Mouse (Mus musculus) kidney, embryonic 15.5 days (tissue): ENCODE data around the gene Gpr22. TPM values are rescaled to one million over a fixed set of nuclear protein-coding genes. Genes with fewer than 3 reads are reported as not detected.

Source experiments
- ATAC-seq: fragments of 200-750 bp; cut with Nextera tagmentation; replicated peaks from 2 replicates; pipeline ENCODE4 v1.8.0; 2017; ENCODE audit warnings: moderate TSS enrichment; ENCODE audit not compliant: low FRiP score
- H3K27ac ChIP-seq: fragments of 300-500 bp; sonication (generic); 2 replicates; pipeline ENCODE4 v1.5.1; 2015; ENCODE audit warnings: mild to moderate bottlenecking, inconsistent platforms
- H3K27me3 ChIP-seq: fragments of 300-500 bp; sonication (generic); 2 replicates; pipeline ENCODE4 v1.6.1; 2015; ENCODE audit warnings: inconsistent platforms
- H3K36me3 ChIP-seq: fragments of 300-500 bp; sonication (generic); 2 replicates; pipeline ENCODE4 v1.6.1; 2015; ENCODE audit warnings: inconsistent platforms
- H3K4me1 ChIP-seq: fragments of 300-500 bp; sonication (generic); 2 replicates; pipeline ENCODE4 v1.6.1; 2015; ENCODE audit warnings: inconsistent platforms
- H3K4me2 ChIP-seq: fragments of 300-500 bp; sonication (generic); 2 replicates; pipeline ENCODE4 v1.6.1; 2015; ENCODE audit warnings: moderate library complexity, mild to moderate bottlenecking, inconsistent platforms
- H3K4me3 ChIP-seq: fragments of 300-500 bp; sonication (generic); replicated peaks from 2 replicates; pipeline ENCODE4 v1.5.1; 2015; ENCODE audit warnings: mild to moderate bottlenecking, inconsistent platforms
- H3K9ac ChIP-seq: fragments of 300-500 bp; sonication (generic); 2 replicates; pipeline ENCODE4 v1.6.1; 2015; ENCODE audit warnings: mild to moderate bottlenecking, inconsistent platforms
- H3K9me3 ChIP-seq: fragments of 300-500 bp; sonication (generic); replicated peaks from 2 replicates; pipeline ENCODE4 v1.6.1; 2016; ENCODE audit warnings: inconsistent platforms
- WGBS: fragments of 180-500 bp; shearing (Covaris S2); methylation state at CpG from one replicate; pipeline ENCODE4 v1.1.7; 2015; ENCODE audit warnings: mixed read lengths; 5-methylcytosine and 5-hydroxymethylcytosine counted together
- polyA plus RNA-seq: library from polyadenylated mRNA; unstranded; fragments of >200 nt; fragmentation: Nextera tagmentation; extraction: Ambion mirVana; gene quantifications from 2 replicates; pipeline ENCODE4 v1.2.1, GENCODE M21; 2015

Gene Gpr22
- polyA plus RNA-seq, 1 experiment from 2014 or later, result 1.3 TPM

DNA sequence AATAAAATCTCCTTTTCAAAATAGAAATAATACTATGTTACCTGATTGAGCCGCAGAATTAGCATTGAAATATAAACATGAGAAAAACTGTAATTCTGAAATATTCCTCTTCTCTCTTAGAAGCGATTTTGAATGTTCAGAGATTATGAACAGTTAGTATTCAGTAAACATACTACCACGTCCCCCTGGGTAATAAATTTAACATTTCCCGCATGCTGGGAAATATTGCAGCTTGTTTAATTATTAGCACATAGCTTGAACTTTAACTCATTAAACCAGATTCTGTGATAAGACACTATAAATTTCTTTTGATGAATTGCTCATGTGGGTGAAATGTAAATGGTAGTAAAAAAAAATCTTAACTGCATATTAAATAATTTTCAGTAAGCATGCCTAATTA lies 1.0 kb downstream of the Gpr22 start:
- 57% methylated on average over 4 of the region's 4 CpGs for WGBS
- Histone ChIP-seq H3K4me1 (0 out of 2 replicates have a peak, but pooled peaks cover 4% of the 10 kb centered on the region), H3K9me3 (no peaks in the 10 kb centered on the region), H3K9ac (no peak overlapping the region), H3K27ac (no peak overlapping the region), H3K4me3 (no peak overlapping the region), H3K27me3 (no peaks in the 10 kb centered on the region), H3K36me3 (no peaks in the 10 kb centered on the region), H3K4me2 (no peak overlapping the region)
- no peak for ATAC-seq

DNA sequence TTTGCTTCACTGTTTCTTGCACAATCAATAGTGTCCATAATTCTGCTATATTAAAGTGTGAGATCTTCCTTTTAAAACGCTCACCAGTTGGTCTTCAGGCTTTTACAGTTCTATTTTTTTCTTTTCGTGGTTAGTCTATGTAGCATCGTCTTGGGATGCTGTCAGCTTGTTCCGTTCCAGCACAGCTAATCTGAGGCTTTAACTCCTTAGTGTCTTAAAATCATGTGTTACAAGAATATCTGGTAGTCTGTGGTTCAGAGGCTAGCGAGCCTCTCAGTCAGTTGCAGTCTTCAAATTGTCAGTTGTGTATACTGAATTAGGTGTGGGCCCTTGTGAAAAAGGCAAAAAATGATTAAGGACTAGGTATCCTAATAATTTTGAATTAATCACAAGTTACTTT lies 1.5 kb downstream of the Gpr22 start:
- H3K4me2 ChIP-seq, result no peak overlapping the region
- H3K9ac ChIP-seq, result no peak overlapping the region
- H3K27ac ChIP-seq, result no peak overlapping the region
- H3K4me3 ChIP-seq, result no peak overlapping the region
- WGBS, result 61% methylated on average over 5 of the region's 5 CpGs
- 0 out of 2 replicates have a peak, but pooled peaks cover 4% of the 10 kb centered on the region for H3K4me1 ChIP-seq
- no peaks in the 10 kb centered on the region for H3K9me3 ChIP-seq
- no peaks in the 10 kb centered on the region for H3K27me3 ChIP-seq
- ATAC-seq, result no peak
- H3K36me3 ChIP-seq, result no peaks in the 10 kb centered on the region

DNA sequence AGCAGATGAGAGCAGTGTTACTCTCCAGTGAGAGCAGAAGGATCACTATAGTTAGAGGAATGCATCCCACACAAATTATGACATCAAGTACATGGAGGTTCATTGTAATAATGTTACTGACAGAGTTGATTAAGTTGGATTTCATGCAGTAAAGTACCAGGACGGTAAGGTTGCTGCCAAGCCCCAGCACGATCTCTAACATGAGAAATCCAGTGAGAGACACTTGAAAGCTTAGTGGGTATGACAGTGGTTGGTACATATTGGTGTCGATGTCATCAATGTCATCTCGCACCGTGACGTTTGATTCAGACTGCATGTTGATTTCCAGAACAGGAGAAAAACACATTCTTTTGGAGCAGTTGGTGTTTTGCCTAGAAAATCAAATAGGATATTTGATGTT lies 4.1 kb downstream of the Gpr22 start:
- Histone ChIP-seq H3K4me2 (no peak overlapping the region), H3K9me3 (no peaks in the 10 kb centered on the region), H3K4me3 (no peak overlapping the region), H3K4me1 (0 out of 2 replicates have a peak, but pooled peaks cover 4% of the 10 kb centered on the region), H3K9ac (no peak overlapping the region), H3K27ac (no peak overlapping the region), H3K27me3 (no peaks in the 10 kb centered on the region), H3K36me3 (no peaks in the 10 kb centered on the region)
- ATAC-seq, result no peak
- WGBS, result 92% methylated on average over 6 of the region's 6 CpGs

DNA sequence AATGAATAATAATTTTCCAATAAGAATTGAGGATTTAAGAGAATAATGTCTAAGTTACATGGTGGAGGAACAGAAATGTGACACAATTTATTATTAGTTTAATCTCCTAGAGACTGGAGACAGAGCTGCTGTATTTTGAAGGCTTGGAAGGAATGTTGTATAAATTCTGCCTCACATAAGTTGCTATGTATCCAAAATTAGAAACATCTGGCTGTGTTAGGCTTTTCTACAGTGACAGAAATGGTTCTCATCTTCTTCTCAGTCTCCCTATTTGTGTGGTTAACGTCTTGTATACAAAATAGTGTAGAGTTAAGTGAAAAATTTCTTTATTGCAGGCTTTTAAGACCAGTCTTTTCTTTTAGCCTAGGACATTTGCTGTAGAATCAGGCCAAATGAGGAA lies 6.2 kb downstream of the Gpr22 start:
- Histone ChIP-seq H3K9me3 (no peaks in the 10 kb centered on the region), H3K4me3 (no peak overlapping the region), H3K4me1 (no peaks in the 10 kb centered on the region), H3K9ac (no peak overlapping the region), H3K27ac (no peak overlapping the region), H3K36me3 (no peaks in the 10 kb centered on the region), H3K4me2 (no peak overlapping the region), H3K27me3 (no peaks in the 10 kb centered on the region)
- WGBS, result 74% methylated on average over 1 of the region's 1 CpGs
- no peak for ATAC-seq

DNA sequence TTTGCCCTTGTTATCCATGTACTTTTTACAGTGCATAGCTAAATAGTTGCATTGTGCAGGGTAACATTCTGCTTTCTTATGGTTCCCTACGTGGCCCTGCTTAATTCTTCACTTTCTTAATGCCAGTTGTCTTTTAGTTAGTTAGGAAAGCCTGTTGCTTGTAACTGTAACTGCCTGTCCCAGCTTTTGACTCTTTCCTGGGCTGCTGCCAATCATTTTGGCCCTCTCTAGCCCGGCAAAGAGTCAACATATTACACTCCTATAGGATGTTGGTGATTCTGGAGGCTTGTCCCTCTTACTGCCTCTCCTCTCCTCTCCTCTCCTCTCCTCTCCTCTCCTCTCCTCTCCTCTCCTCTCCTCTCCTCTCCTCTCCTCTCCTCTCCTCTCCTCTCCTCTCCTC lies 7.6 kb downstream of the Gpr22 start:
- ATAC-seq, result no peak
- H3K4me1 ChIP-seq, result no peaks in the 10 kb centered on the region
- no peak overlapping the region for H3K4me3 ChIP-seq
- no peaks in the 10 kb centered on the region for H3K9me3 ChIP-seq
- no peak overlapping the region for H3K27ac ChIP-seq
- no peaks in the 10 kb centered on the region for H3K36me3 ChIP-seq
- 70% methylated on average over 2 of the region's 2 CpGs for WGBS
- no peaks in the 10 kb centered on the region for H3K27me3 ChIP-seq
- no peak overlapping the region for H3K9ac ChIP-seq
- no peak overlapping the region for H3K4me2 ChIP-seq

DNA sequence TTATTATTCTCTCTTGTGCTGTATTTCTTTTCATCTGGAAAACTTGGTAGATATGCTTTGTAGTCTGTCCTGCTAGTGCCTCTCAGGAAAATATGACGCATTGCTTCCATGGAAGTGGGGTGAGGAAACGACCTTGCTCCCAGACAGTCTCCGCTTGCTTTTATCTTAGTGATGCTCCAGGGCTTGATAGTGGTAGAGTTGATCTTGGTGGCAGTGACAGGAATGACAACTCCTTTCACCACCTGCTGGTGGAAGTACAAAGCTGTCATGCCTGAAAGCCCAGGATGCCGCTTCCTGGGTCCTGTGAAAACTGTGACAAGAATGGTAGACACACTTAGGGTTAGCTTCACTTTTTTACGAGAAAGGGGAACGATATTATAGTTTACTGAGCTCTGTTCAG lies 9.8 kb downstream of the Gpr22 start:
- ATAC-seq, result no peak
- Histone ChIP-seq H3K27ac (no peak overlapping the region), H3K4me2 (no peak overlapping the region), H3K36me3 (no peaks in the 10 kb centered on the region), H3K9me3 (no peaks in the 10 kb centered on the region), H3K27me3 (no peaks in the 10 kb centered on the region), H3K4me3 (no peak overlapping the region), H3K9ac (no peak overlapping the region), H3K4me1 (no peaks in the 10 kb centered on the region)
- WGBS, result 87% methylated on average over 6 of the region's 6 CpGs

DNA sequence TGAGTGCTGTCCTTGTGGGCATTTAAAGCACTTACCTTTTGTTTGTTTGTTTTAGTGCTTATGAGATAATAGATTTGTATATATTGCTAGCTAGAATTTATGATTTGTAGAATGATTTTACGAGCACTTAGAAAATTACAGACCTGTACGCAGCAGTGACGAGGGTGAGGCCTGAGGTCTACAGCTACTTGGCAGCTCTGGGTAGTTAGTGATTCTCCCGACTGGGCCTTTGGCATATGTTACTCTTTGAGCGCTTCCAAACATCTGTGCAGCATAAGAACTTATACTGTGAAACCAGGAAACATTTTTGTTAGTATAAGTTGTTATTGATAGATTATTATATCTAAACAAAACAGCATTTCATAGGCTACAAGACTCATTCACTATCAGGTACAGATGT lies 12.3 kb downstream of the Gpr22 start:
- Histone ChIP-seq H3K9ac (no peak overlapping the region), H3K9me3 (peaks cover 7% of the 10 kb centered on the region), H3K4me1 (no peaks in the 10 kb centered on the region), H3K36me3 (peaks cover 10% of the 10 kb centered on the region), H3K27ac (no peak overlapping the region), H3K27me3 (no peaks in the 10 kb centered on the region), H3K4me3 (no peak overlapping the region), H3K4me2 (no peak overlapping the region)
- WGBS, result 76% methylated on average over 5 of the region's 5 CpGs
- ATAC-seq, result no peak

DNA sequence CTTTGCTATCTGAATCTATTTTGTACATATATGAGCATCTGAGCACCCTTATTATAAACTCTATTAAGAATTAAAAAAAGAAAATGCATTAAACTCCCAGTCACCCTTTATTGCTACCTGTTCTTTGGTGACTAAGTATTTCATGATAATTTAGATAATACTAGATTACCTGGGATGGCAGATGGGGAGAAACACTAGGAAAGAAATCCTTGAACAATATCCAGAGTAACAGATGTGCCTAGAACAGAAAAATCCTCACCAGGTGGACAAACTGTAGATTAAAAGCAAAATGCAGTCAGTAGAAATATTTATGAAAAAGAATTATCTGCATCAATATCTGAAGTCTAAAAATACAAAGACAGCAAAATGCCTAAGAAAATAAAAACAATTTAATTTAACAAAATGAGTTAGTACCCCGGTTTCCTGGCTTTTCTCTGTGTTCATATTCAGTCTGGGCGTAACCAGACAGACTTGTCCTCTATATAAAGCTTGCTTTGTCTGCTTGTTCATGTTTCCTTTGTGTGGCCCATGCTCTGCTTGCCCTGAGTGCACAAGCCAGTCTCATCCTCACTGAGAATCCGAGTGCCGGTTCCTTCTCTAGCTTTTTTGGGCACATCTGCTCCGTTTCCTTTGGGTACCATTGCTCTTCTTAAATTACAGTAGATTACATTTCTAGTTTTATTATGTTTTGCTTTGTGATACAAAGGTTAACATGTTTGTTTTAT lies 13.0 kb downstream of the Gpr22 start:
- Histone ChIP-seq H3K4me2 (no peak overlapping the region), H3K27ac (no peak overlapping the region), H3K9ac (no peak overlapping the region), H3K36me3 (peaks cover 10% of the 10 kb centered on the region), H3K9me3 (peaks cover 7% of the 10 kb centered on the region), H3K4me3 (no peak overlapping the region), H3K27me3 (no peaks in the 10 kb centered on the region), H3K4me1 (no peaks in the 10 kb centered on the region)
- no peak for ATAC-seq
- WGBS, result 70% methylated on average over 5 of the region's 5 CpGs

DNA sequence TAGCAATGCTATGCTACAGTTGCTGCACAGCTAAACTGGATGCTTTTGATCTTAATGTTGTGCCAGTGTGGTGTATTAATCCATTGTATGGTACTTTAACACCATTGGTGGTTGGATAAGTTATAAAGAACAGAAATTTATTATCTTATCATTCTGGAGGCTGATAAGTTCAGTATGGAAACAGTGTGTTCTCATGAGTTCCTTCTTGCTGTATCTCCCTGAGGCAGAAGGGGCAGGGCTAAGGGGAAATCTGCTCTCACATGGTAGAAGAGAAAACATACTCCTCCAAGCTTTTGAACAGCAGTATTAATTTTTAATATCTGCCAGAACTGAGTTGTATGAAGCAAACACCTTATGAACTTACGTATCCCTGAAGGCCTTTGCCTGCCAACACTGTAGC lies 20.5 kb downstream of the Gpr22 start:
- H3K27ac ChIP-seq, result no peak overlapping the region
- H3K36me3 ChIP-seq, result peaks cover 10% of the 10 kb centered on the region
- H3K9ac ChIP-seq, result no peak overlapping the region
- no peaks in the 10 kb centered on the region for H3K4me1 ChIP-seq
- WGBS, result 94% methylated on average over 1 of the region's 1 CpGs
- H3K4me2 ChIP-seq, result no peak overlapping the region
- no peak for ATAC-seq
- H3K9me3 ChIP-seq, result peaks cover 7% of the 10 kb centered on the region
- H3K4me3 ChIP-seq, result no peak overlapping the region
- no peaks in the 10 kb centered on the region for H3K27me3 ChIP-seq

DNA sequence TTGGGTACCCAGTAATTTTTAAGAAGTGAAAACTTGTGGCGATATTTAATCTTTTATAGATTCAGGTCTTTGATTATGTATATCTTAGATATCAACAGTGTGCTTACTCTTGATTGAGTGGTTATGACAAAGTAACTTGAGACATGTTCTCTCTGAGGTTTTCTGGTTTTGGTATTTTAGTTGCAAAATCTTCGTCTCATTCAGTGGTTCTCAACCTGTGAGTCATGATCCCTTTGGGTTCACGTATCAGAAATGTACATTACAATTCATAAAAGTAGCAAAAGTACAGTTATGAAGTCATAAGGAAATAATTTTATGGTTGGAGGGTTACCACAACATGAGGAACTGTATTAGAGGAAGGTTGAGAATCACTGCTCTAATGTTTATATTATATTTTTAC lies 27.1 kb downstream of the Gpr22 start:
- Histone ChIP-seq H3K27me3 (no peaks in the 10 kb centered on the region), H3K4me1 (no peaks in the 10 kb centered on the region), H3K9me3 (no peaks in the 10 kb centered on the region), H3K9ac (no peak overlapping the region), H3K27ac (no peak overlapping the region), H3K4me3 (no peak overlapping the region), H3K4me2 (no peak overlapping the region), H3K36me3 (0 out of 2 replicates have a peak, but pooled peaks cover 6% of the 10 kb centered on the region)
- 87% methylated on average over 3 of the region's 3 CpGs for WGBS
- ATAC-seq, result no peak

DNA sequence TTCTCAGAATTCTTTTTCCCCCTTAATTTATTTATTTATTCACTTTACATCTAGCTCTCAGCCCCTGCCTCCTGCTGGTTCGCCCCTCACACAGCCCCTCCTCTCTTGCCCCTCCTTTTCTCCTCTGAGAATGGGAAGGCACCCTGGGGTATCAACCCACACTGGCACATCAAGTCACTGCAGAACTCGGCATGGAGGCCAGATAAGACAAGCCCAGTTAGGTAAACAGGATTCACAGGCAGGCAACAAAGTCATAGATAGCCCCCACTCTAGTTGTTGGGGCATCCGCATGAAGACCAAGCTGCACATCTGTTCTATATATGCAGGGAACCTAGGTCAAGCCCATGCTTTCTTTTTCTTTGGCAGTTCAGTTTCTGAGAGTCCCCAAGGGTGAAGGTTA lies 46.6 kb downstream of the Gpr22 start:
- H3K4me3 ChIP-seq, result no peak overlapping the region
- H3K9me3 ChIP-seq, result no peaks in the 10 kb centered on the region
- no peak overlapping the region for H3K27ac ChIP-seq
- no peak overlapping the region for H3K4me2 ChIP-seq
- no peaks in the 10 kb centered on the region for H3K27me3 ChIP-seq
- no peak for ATAC-seq
- H3K4me1 ChIP-seq, result no peaks in the 10 kb centered on the region
- peaks cover 71% of the 10 kb centered on the region for H3K36me3 ChIP-seq
- no peak overlapping the region for H3K9ac ChIP-seq
- 83% methylated on average over 3 of the region's 3 CpGs for WGBS

DNA sequence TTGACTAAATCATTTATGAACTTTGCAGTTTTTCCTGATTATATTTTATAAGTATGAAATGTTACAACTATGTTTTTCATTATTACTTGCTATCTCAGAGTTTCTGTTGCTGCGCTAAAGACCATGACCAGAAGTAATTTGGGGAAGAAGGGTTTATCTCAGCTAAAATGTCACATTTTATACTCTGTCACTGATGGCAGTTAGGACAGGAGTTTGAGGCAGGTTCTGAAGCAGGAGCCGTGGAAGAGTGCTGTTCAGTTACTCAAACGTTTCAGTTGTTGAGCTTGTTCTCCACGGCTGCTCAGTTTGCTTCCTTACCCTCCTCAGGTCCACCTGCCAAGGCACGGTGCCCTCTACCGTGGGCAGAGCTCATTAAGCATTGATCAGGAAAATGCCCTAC lies 47.7 kb downstream of the Gpr22 start:
- Histone ChIP-seq H3K27me3 (no peaks in the 10 kb centered on the region), H3K9ac (no peak overlapping the region), H3K27ac (no peak overlapping the region), H3K4me2 (no peak overlapping the region), H3K36me3 (peaks cover 68% of the 10 kb centered on the region), H3K9me3 (no peaks in the 10 kb centered on the region), H3K4me3 (no peak overlapping the region), H3K4me1 (no peaks in the 10 kb centered on the region)
- ATAC-seq, result no peak
- WGBS, result 77% methylated on average over 6 of the region's 6 CpGs
